Mouse (Mus musculus): ENCODE data around the gene Hoxc10.

GRCm38 (mm10) chr15:103005797-103006196, 39.2 kb downstream of the Hoxc10 start:
- TF ChIP-seq POLR2A (IDR thresholded peaks at IDR 0.05; ENCODE audit: borderline replicate concordance, low read depth, low read length) (no peak), CTCF (IDR thresholded peaks at IDR 0.05; ENCODE audit: low read depth, low read length) (no peak)

All from bone marrow macrophage, adult 2 months (primary cell).